Mouse (Mus musculus): ENCODE data around the gene Col25a1.

Col25a1 gene

GRCm38 (mm10) chr3:130378626-130379025 is 247.3 kb downstream of the Col25a1 start:
- 78% methylated on average over 9 of the region's 9 CpGs for WGBS

GRCm38 (mm10) chr3:130380299-130380845 is 249.1 kb downstream of the Col25a1 start:
- WGBS = 83% methylated on average over 5 of the region's 5 CpGs

- 94% methylated on average over 5 of the region's 5 CpGs for WGBS
Measured at GRCm38 (mm10) chr3:130381691-130382090, 250.4 kb downstream of the Col25a1 start.

- 69% methylated on average over 4 of the region's 4 CpGs for WGBS
Measured at GRCm38 (mm10) chr3:130385856-130386255, 254.6 kb downstream of the Col25a1 start.

- 84% methylated on average over 4 of the region's 4 CpGs for WGBS
Measured at GRCm38 (mm10) chr3:130387156-130387555, 255.9 kb downstream of the Col25a1 start.

- WGBS = 88% methylated on average over 14 of the region's 14 CpGs
Measured at GRCm38 (mm10) chr3:130389261-130389975, 258.1 kb downstream of the Col25a1 start.

GRCm38 (mm10) chr3:130400716-130401559 is 269.6 kb downstream of the Col25a1 start:
- WGBS = 29% methylated on average over 13 of the region's 13 CpGs

- WGBS = 53% methylated on average over 1 of the region's 1 CpGs
Measured at GRCm38 (mm10) chr3:130401560-130401852, 270.2 kb downstream of the Col25a1 start.

- WGBS = 64% methylated on average over 8 of the region's 8 CpGs
Measured at GRCm38 (mm10) chr3:130404525-130405409, 273.5 kb downstream of the Col25a1 start.

- 70% methylated on average over 6 of the region's 6 CpGs for WGBS
Measured at GRCm38 (mm10) chr3:130407201-130407600, 275.9 kb downstream of the Col25a1 start.

GRCm38 (mm10) chr3:130413239-130413638 is 281.9 kb downstream of the Col25a1 start:
- WGBS = 71% methylated on average over 4 of the region's 4 CpGs

GRCm38 (mm10) chr3:130418951-130419350 is 287.6 kb downstream of the Col25a1 start:
- WGBS = 94% methylated on average over 9 of the region's 9 CpGs

- 95% methylated on average over 4 of the region's 4 CpGs for WGBS
Measured at GRCm38 (mm10) chr3:130428796-130429195, 297.5 kb downstream of the Col25a1 start.

GRCm38 (mm10) chr3:130430052-130430451 is 298.8 kb downstream of the Col25a1 start:
- 89% methylated on average over 5 of the region's 5 CpGs for WGBS

- 59% methylated on average over 5 of the region's 5 CpGs for WGBS
Measured at GRCm38 (mm10) chr3:130432818-130433217, 301.5 kb downstream of the Col25a1 start.

GRCm38 (mm10) chr3:130439767-130440166 is 308.5 kb downstream of the Col25a1 start:
- 90% methylated on average over 6 of the region's 6 CpGs for WGBS

- WGBS = 61% methylated on average over 12 of the region's 12 CpGs
Measured at GRCm38 (mm10) chr3:130440689-130441088, 309.4 kb downstream of the Col25a1 start.

- WGBS = 47% methylated on average over 13 of the region's 13 CpGs
Measured at GRCm38 (mm10) chr3:130443842-130444627, 312.7 kb downstream of the Col25a1 start.

- 80% methylated on average over 7 of the region's 7 CpGs for WGBS
Measured at GRCm38 (mm10) chr3:130449864-130450263, 318.6 kb downstream of the Col25a1 start.

GRCm38 (mm10) chr3:130465371-130465770 is 334.1 kb downstream of the Col25a1 start:
- 81% methylated on average over 5 of the region's 5 CpGs for WGBS

GRCm38 (mm10) chr3:130473211-130473768 is 342.0 kb downstream of the Col25a1 start:
- WGBS = 82% methylated on average over 4 of the region's 4 CpGs

All from cerebral cortex, adult 2 months (tissue).